Mouse (Mus musculus): Measurements from ENCODE around the gene Tiam1.

GRCm38 (mm10) chr16:90137175-90137574, 6.4 kb downstream of the Tiam1 start:
- no peak for TF ChIP-seq CTCF (IDR thresholded peaks at IDR 0.05; ENCODE audit: borderline replicate concordance, control insufficient read depth, extremely low read depth, insufficient read depth, low read length, poor library complexity)
- no peak for TF ChIP-seq POLR2A (IDR thresholded peaks at IDR 0.05; ENCODE audit: control insufficient read depth, extremely low read depth, insufficient read depth, low read length, poor library complexity)
